Mouse (Mus musculus) ovary, postnatal 10 days (tissue): ENCODE results near the gene Tbxas1.

Experiments used
- DNase-seq: peaks from one replicate; pipeline ENCODE4 v3.0.0; 2022; ENCODE audit warnings: low spot score

Tbxas1 gene

DNA sequence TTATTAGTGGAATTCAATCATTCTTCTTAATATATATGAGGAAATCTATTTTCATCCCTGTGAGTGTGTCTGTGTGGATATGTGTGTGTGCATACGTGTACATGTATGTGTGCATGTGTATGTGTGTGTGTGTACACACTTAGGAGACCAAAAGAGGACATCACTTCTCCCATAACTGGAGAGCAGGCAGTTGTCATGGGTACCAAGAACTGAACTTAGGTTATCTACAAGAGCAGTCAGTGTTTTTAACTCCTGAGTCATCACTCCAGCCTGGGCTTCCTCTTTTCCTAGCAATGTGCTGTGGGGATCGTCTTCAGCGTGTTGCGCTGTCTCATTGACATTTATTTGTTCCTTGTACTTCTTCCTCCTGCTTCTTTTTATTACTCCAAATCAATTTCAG, 24.9 kb downstream of the Tbxas1 start:
- DNase-seq = no peak

DNA sequence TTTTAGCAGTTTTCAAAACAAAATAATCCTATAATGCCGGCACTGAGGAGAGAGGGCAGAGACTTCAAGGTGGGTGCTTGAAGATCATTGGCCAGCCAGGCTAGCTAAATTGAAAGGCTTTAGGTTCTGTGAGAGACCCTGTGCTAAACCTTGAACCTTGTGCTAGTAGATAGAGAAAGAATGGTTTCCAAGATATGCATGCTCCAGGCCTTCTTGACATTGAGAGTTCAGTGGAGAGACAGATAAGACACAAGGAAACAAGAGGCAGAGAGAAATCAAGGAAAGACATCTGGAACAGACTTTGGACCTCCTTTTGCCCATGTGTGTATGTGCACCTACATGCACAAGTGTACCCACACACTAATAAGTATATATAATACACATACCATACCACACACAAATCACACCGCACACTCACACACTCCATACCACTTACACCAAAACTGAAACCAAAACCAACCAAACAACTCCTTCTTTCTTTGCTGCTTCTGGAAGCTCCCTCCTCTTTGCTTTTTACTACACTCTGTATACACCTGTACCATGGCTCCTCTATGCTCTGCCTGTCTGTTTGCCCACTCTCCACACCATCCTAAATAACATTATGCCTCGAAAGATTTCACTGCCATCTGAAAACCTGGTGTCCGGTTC, 25.4 kb downstream of the Tbxas1 start:
- DNase-seq = no peak

DNA sequence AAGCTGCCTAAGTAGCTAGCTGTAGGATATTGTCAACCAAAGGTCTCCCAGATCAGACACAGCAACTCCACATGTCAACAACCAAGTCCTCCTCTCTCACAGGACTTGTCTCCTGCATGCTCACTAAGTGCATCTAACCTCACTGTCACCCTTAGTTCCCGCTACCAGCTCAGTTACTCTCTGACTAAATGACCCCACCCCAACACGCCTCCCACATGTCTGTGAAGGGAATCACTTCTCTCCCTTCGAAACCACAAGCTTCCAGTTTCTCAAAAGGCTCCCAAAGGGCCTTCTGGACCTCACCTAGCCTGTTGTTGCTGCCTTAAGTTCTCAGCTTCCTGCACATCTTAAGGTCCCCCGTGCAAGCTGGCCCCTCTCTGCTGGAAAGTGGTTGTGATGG, 25.9 kb downstream of the Tbxas1 start:
- DNase-seq = no peak

DNA sequence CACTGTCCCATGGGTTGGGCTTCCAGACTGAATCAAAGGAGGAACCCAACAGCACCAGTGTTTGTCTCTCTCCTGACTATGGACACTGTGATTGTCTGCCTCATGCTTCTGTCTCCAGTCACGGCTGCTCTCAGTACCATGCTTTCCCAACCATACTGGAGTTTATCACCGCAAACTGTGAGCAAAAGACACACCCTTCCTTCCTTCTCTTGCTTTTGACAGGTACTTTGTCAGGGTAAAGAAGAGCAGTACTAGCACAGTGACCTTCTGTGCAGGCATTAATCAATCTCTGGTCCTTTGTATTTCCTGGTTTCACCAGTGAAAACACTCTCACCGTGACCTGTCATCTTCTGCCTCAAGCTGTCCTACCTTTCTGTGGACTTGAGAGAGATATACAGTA, 26.4 kb downstream of the Tbxas1 start:
- DNase-seq = no peak

DNA sequence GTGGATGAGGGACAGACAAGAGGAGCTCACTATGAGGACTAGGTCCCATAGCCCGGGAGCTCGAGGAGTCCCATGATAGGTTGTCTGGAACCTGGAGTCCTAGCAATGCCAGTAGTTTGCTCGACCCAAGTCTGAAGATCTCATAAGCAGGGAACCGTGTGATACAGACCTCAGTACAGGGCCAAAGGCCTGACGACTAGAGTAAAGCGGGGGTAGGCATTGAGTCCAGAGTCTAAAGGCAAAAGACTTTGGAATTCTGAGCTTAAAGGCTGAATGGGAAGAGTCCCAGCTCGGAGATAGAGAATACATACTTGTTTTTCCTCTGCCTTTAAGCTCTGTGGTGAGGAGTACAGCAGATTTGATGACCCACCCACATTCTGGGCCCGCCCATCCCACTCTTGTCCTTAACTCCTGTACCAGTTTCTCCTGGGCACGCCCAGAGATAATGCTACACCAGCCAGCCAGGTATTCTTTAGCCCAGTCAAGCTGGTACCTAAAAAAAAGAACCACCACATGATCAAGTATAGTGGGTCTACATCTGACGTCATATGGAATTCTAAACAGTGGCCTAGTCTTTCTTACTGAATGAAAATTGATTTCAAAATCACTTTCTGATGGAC, 27.7 kb downstream of the Tbxas1 start:
- no peak for DNase-seq

DNA sequence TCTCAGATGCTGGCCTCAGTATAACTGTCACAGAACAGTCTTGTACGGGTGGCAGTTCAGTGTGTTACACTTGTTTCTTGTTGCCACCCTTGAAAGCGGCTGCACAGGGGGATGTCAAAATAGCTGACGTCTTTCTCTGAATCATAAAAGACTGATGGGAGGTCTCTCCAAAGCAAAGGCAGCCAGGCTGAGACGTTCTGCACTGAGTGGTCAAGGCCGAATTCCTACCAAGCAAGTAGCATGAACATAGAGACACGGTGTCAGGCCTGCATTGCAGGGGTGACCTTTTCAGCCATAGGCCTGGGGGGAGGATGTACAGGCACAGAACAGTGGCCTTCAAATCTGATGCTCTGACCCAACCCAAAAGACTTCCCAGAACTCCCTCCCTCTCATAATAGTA, 30.8 kb downstream of the Tbxas1 start:
- no peak for DNase-seq

DNA sequence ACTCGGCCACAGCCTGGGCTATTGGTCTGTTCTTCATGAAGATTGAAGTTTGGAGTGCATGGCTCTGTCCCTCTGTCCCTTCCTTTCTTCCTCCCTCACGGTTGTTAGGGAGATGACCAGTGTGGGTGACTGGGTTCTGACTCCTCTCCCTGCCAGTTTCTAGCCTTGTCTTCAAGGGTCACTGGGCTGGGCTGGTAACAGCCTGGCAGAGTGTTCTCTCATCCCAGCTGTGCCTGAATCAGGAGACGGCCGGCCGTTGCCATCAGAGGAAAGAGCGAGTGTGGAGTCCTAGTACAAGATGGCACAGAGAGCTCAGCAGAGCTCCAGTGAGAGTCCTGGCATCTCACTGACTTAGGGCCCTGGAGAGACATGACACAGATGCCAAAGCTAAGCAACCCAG, 33.2 kb downstream of the Tbxas1 start:
- no peak for DNase-seq

DNA sequence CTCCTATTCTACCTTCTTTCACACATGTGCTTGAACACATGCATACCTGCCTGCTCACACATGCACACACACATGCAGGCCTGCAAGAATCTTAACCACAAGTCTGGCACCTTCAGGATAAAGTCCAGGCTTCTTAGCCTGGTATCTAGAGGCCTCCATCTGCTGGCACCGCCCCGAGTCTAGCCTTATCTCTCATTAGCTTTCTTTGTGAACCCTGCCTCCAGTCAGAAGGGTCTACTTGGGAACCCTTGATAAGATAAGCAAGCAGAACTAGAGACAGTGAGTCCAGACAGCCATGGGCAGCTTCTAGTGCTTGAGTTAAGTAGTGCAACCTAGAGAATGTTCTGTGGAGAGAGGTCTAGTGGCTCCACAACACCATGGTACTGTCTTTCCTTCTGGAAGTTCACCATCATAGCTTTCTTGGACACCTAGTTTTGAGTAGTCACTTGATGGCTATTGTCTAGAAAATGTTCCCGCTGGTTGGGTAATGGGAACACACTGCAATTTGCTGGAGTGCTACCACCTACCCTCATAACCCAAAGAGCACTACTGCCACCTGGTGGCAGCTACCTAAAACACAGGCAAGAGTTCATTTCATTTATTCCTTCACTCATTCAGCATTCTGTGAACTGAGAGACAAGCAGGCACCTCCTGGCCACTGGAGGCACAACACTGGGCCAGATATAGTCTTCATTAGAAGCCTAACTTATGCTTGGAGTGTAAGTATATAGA, 35.8 kb downstream of the Tbxas1 start:
- no peak for DNase-seq

DNA sequence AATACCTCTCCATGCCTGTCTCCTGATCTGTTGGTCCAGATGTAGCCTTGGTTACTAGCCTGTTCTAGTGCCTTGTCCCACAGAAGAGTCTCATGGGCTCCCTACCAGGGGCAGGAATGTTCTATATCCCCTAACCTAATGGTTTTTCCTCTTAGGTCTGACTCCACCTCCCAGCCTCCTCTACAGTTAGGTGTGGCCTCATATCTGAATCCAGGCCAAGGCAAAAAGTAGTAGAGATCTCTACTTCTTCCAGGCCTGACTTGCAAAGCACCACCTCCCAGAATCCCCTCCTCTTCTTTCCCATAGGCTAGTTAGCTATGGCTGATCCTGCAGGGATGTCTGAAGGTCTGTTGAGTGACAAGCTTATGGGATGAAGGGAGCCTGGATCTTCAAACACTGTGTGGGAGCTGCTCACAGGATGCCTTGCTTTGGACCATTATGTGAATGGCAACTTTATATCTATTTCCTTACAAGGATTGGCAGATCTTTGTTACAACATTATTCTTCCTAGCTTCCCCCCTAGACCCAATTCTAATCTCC, 37.0 kb downstream of the Tbxas1 start:
- DNase-seq = no peak

DNA sequence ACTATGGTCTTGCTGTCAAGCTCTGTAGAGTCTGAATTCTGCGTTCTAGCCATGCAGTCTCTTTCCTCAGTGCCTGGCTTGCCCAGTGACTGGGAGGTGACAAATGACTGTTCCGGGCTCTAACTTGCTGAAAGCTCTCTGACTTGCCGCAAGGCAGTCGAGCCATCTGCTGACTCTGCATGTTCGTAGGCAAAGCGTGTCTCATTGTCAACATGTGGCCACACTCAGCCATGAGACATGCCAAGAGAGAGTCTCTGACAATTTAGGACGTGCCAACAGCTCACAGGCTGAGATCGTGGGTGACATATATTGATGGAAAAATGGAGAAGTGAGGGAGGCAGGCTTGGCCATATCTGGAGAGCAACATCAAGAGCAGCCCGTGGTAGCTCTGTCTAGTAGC, 37.6 kb downstream of the Tbxas1 start:
- DNase-seq = no peak

DNA sequence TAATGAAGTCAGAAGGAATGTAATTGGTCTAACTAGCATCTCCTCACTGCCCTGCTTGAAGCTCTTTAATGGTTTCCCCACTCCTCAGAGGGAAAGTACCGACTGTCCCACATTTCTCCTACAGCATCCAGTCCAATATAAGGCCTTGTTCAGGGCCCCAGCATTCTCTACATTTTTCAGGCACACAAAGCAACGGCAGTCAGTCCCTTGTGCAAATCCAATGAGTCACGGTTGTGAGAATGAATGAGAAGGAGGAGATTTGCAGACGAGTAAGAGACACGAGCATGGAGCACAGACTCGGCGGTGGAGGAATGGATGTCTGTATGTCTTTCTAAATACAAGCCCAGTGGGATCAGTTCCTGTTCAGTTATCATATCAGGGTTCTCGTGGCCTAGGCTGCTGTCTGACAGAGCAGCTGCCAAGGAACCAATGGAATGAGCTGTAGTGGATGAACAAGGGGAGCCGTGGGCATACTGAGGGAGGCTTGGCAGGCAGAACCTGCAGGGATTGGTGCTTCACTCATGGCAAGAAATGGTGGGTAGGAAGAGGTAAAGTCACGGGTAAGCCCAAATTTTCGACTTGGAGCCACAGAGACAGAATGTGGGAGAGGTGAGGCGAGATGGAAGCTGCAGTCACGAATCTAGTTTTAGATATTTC, 38.3 kb downstream of the Tbxas1 start:
- no peak for DNase-seq

DNA sequence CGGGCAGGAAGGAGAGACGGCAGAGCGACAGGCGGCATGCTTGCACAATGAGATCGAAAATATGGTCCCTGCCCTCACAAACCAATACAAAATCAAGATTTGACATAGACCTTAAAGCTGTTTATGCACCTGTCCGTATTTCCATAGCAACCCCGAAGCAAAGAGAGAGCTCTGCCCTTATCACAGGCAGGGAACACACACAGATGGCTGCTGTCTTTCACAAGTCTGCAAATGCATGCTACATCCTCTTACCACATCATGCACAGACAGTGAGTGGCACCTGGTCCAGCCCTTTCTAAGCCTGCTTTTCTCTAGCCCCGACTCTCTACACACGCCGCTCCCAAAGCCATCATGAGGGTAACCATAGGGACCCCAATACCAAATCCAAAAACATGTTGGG, 39.0 kb downstream of the Tbxas1 start:
- no peak for DNase-seq

DNA sequence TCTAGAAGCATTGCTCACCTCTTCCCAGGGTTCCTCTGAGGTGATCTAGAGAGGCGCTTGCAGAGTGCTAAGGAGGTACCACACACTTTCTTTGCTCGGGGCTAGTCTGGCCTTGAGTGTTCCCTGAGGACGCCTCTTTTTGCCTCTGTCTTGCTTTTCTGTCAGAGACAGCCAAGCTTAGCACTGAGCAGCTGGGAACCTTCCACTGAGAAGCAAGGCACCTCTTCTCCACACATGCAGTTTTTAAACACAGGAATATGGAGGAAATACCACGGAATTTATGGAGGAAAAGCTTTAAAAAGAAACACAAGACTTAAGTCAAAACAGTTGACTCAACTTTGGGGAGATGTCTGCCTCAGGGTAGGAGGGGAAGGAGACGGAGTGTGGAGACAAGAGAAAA, 40.6 kb downstream of the Tbxas1 start:
- DNase-seq = no peak

DNA sequence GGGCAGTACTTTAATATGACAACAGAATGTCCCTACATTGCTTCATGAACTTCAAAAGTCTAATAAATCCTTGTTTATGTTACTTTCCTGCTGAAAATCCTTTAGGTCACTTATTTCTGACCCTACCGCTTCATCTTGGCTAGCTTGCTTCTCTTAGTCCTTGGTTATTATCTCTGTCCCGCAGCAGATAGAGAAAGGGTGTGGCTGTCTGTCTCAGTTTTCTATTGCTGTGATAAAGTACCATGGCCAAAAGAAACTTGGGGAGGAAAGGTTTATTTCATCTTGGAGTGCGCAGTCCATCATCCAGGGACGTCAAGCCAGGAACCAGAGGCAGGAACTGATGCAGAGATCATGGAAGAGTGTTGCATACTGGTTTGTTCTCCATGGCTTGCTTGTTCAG, 41.4 kb downstream of the Tbxas1 start:
- DNase-seq = no peak

DNA sequence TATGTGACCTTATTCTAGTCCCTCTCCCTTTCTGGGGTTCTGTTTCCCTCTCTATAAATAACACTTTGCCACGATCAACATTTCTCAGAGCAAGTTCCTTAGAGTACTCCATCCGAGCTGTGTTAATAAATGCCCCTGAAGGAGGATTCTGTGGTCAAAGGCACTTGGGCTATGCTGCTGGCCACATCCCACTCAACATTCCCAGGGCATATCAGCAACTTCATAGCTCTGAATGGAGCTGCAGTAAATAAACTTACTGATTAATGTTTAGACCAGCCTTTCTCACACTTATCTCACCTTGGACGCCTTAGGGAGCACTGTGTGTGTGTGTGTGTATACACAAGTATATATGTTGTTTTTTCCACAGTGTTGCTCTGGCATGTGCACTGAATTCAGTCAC, 42.2 kb downstream of the Tbxas1 start:
- no peak for DNase-seq

DNA sequence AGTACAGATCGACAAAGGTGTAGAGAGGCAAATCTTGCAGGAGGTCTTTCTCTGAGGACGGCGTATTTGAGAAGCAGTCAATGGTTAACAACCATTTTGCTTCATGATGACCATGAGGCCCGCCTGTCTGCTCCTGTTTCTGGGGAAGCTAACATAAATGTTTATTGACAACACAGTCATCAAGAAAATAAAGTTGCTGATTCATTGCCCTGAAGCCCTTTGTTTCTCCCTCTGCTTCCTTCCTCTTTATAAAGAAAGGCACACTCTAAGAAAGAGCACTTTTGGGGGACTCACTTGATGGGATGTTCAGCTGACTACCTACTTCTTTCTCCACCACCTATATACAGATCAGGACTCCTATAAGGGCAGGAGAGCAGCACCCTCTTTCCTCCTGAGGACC, 43.5 kb downstream of the Tbxas1 start:
- DNase-seq = no peak

DNA sequence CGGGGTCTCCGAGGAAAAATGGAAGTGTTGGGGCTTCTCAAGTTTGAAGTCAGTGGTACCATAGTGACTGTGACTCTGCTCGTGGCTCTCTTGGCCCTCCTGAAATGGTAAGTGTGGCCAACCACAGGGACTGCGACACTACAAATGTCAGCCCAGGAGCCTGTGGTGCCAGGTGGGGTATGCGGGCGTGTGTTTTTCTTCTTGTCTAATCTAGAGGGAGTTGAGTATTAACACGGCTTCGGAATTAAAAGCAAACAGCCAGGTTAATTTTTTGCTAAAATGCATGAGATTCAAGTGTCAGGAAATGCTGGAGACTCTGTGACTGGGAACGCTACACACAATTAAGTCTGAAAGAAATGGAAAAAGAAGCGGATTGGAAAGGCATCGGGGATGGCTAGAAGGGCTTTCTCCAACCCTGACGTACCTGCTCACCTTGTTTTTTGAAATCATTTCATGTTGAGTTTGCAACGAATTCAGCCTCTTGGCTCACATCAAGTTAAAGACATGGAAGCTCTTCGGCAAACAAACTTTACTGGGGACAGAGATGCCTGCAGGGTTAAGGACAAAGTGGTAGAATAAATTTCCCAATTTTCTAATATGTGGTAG, 44.0 kb downstream of the Tbxas1 start:
- DNase-seq = no peak

DNA sequence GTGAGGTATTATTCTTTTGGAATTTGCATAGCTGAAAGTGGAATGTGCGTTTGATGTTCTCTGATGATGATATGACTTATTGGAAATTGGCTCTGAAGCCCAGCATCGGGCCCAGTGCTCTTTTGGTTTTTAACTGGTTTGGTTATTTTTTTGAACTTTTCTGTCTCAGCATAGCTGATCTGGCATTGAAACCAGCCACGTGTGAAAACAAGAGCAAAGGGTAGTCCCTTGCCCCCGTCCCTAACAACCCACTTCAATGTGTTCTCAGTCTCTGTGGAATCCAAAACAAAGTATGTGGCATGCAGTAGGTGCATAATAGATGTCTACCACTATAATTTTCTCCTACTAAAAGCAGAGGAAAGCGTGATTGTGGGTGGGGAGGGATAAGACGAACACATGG, 44.9 kb downstream of the Tbxas1 start:
- DNase-seq = no peak

DNA sequence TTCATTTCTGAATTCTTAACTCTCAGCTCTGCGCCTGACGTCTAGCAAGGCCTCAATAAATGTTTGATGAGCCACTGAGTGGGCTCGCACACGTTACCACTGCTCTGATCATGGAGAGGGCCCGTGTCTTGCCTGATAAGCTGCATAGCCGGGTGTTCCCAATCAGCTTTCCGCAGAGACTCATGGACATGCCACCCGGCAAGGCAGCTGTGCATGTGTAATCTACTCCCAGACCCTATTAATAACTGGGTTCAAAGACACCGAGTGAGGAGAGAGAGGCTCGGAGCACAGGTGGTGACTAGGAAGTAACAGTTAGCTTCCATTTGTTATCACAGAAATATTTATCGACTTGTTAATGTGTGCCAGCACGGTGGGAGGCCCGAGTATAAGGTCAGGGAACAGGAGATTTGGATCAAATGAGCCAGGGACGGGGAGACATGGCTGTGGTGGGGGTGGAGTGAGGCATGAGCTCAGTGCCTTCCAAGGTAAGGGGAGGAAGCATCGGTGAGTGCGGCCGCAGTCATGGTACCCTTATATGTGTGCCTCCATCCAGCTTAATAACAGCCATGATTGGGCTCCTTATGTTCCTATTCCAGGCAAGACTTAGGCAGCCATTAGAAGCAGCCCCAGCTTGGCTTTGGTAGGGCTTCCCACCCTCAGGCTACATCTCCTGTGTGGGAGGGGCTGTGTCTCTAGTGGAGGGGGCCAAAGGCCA, 46.0 kb downstream of the Tbxas1 start:
- DNase-seq = no peak

DNA sequence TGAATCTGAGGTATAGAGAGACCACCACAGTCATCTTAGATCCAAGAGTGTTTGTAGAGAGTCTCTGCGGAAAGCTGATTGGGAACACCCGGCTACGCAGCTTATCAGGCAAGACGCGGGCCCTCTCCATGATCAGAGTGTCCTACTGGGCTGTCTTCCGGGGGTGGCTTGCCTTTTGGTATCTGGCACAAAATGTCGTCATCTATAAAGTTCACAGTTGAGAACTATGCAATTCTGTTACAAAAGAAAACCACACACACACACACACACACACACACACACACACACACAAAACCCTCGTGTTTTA, 46.6 kb downstream of the Tbxas1 start:
- no peak for DNase-seq

DNA sequence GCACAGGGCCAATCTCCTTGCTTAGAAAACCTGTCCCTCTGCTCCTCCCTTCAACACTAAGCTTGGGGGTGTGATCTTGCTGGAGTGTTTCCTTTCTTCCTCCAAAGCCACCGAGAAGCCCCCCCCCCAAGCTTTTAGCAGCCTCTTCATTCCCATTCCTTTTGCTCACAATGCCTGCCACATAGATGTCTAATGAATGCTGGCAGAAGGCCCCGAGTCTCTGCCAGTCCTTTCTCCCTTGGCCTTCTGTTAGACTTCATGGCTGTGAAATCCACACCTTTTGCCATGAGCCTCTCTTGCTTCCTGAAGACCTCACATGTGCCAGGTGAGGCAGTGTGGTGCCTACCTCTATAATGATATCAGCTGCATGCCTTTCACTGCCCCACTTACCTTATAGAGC, 47.3 kb downstream of the Tbxas1 start:
- DNase-seq = no peak

DNA sequence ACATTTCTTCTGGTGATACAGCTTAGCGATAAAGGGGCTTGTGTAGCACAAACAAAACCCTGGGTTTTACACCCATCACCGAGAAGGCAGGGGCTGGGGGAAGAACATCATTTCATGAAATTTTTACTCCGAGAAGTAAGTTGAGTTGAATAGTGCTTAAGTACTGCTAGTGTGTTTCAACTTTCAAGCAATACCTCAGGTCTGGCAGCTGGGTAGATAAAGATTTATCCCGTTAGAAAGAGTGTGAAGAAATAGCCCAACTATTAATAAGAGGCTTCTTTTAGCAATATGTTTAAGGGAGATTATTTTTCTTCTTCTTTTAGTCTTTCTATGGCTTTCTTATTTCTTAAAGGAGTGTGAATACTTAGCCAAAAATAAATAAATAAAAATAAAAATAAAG, 48.2 kb downstream of the Tbxas1 start:
- DNase-seq = no peak
